Mouse (Mus musculus) regulatory T cell (primary cell): ENCODE measurements at regions not wholly inside any gene's neighbourhood (a gene's known extent, or its start where the extent isn't known, plus 50 kb on each side); places are given as distances from the start of the nearest gene placed in this dataset.
"Not testable (repeated sequence)": the region's sequence is repeated elsewhere in the genome, so short reads cannot be mapped to it uniquely, and the experiment has no call there.

Experiments
- in situ Hi-C: fragments of 300-600 bp; cut with MboI, MseI; formaldehyde crosslinking; loops from one replicate; pipeline ENCODE4 v1.15.1; 2025; ENCODE audit warnings: high pct_unique_total_duplicates

GRCm38 (mm10) chr17:83035574-83035918 is 179.5 kb upstream of the Pkdcc start:
- in situ Hi-C loops: loop anchor here (25.0 kb wide), 2 partner anchors 552 to 702 kb away; no protein-coding TSS in a partner anchor

- in situ Hi-C loops: loop anchor here (25.0 kb wide), 2 partner anchors 548 to 698 kb away; no protein-coding TSS in a partner anchor
Measured at GRCm38 (mm10) chr17:83039563-83039962, 175.5 kb upstream of the Pkdcc start.

GRCm38 (mm10) chr17:83044515-83044914 is 170.6 kb upstream of the Pkdcc start:
- in situ Hi-C loops: loop anchor here (25.0 kb wide), 2 partner anchors 543 to 693 kb away; no protein-coding TSS in a partner anchor

GRCm38 (mm10) chr17:83049972-83050535 is 165.0 kb upstream of the Pkdcc start:
- in situ Hi-C loops: loop anchor here (25.0 kb wide), 2 partner anchors 537 to 687 kb away; no protein-coding TSS in a partner anchor

GRCm38 (mm10) chr17:83050591-83051197 is 164.4 kb upstream of the Pkdcc start:
- in situ Hi-C loops: no loop called here

- in situ Hi-C loops: no loop called here
Measured at GRCm38 (mm10) chr17:83052613-83053140, 162.4 kb upstream of the Pkdcc start.

- in situ Hi-C loops: no loop called here
Measured at GRCm38 (mm10) chr17:83057832-83058231, 157.3 kb upstream of the Pkdcc start.

GRCm38 (mm10) chr17:83061843-83062242 is 153.2 kb upstream of the Pkdcc start:
- in situ Hi-C loops: no loop called here

GRCm38 (mm10) chr17:83063848-83064247 is 151.2 kb upstream of the Pkdcc start:
- in situ Hi-C loops: no loop called here

- in situ Hi-C loops: not testable (repeated sequence)
Measured at GRCm38 (mm10) chr17:83064376-83064775, 150.7 kb upstream of the Pkdcc start.

- in situ Hi-C loops: no loop called here
Measured at GRCm38 (mm10) chr17:83069246-83069645, 145.8 kb upstream of the Pkdcc start.

GRCm38 (mm10) chr17:83071746-83072145 is 143.3 kb upstream of the Pkdcc start:
- in situ Hi-C loops: no loop called here

- in situ Hi-C loops: no loop called here
Measured at GRCm38 (mm10) chr17:83072175-83072574, 142.9 kb upstream of the Pkdcc start.

GRCm38 (mm10) chr17:83074893-83075292 is 140.2 kb upstream of the Pkdcc start:
- in situ Hi-C loops: no loop called here

GRCm38 (mm10) chr17:83077737-83078600 is 137.1 kb upstream of the Pkdcc start:
- in situ Hi-C loops: no loop called here

GRCm38 (mm10) chr17:83078601-83079360 is 136.3 kb upstream of the Pkdcc start:
- in situ Hi-C loops: no loop called here

- in situ Hi-C loops: no loop called here
Measured at GRCm38 (mm10) chr17:83079361-83079685, 135.8 kb upstream of the Pkdcc start.

- in situ Hi-C loops: no loop called here
Measured at GRCm38 (mm10) chr17:83081729-83082128, 133.4 kb upstream of the Pkdcc start.

GRCm38 (mm10) chr17:83083521-83083920 is 131.6 kb upstream of the Pkdcc start:
- in situ Hi-C loops: no loop called here

- in situ Hi-C loops: no loop called here
Measured at GRCm38 (mm10) chr17:83085792-83086475, 129.2 kb upstream of the Pkdcc start.

- in situ Hi-C loops: no loop called here
Measured at GRCm38 (mm10) chr17:83086703-83087102, 128.4 kb upstream of the Pkdcc start.
